Comparison of ENCODE assay signal across 10 mouse cellular contexts in genomic region chr5:133991556-133991955, GRCm38 (mm10).
DNase-seq lines count a peak whose midpoint lies in the region; ATAC-seq and TF ChIP-seq lines count a peak whose summit lies in the region.
"Had no signal": no experiment of that assay in that cellular context is flagged by ENCODE, and none has a peak within 500 bp of the region (broad histone marks: within the 10 kb centered on the region; RNA-seq: fewer than 3 reads in every experiment).

No protein-coding gene starts in this region.

- no peaks in the 10 kb centered on the region for H3K79me2 ChIP-seq in liver, adult 2 months (ENCODE audit: control insufficient read depth, insufficient read depth, low read length)

- DNase-seq in cerebellum, postnatal 14 days: peak; percentile 37 to 50
- no peak for DNase-seq in cerebellum, postnatal 36 days
- DNase-seq in liver, adult 2 months (ENCODE audit: extremely low read depth, low read depth, low spot score): peak; percentile 17
- DNase-seq in liver, postnatal 0 days: no peak
- peak; percentile 37 for DNase-seq in gastrocnemius, adult 18-20 months (ENCODE audit: low spot score)
- no peak for DNase-seq in ovary, adult 18-20 months (ENCODE audit: low spot score)

- 32% methylated on average over 3 of the region's 3 CpGs for WGBS in liver, adult 2 months
- 39% methylated on average over 3 of the region's 3 CpGs for WGBS in liver, postnatal 0 days (ENCODE audit: insufficient replicate concordance)
- 6% methylated on average over 3 of the region's 3 CpGs for WGBS in midbrain, embryonic 13.5 days
- WGBS in intestine, embryonic 15.5 days: 42% methylated on average over 3 of the region's 3 CpGs

- H3K4me3 ChIP-seq in liver, adult 2 months (ENCODE audit: insufficient read depth, low read depth, low read length): no peak overlapping the region
- H3K4me3 ChIP-seq in liver, postnatal 0 days (ENCODE audit: low read depth, low read length): no peak overlapping the region
- H3K4me3 ChIP-seq in midbrain, embryonic 13.5 days (replicated peaks): no peak overlapping the region
- no peak overlapping the region for H3K4me3 ChIP-seq in intestine, embryonic 15.5 days (replicated peaks)
- H3K4me3 ChIP-seq: embryonic facial prominence, embryonic 15.5 days had no signal

- no peak for ATAC-seq in liver, postnatal 0 days
- peak; percentile 50; the same call in 1 of the 2 replicates for ATAC-seq in midbrain, embryonic 13.5 days
- no peak for ATAC-seq in intestine, embryonic 15.5 days

- H3K4me1 ChIP-seq in liver, adult 2 months (ENCODE audit: control insufficient read depth, insufficient read depth, low read length): no peaks in the 10 kb centered on the region
- H3K4me1 ChIP-seq in liver, postnatal 0 days (ENCODE audit: insufficient read depth): no peaks in the 10 kb centered on the region
- peaks cover 13% of the 10 kb centered on the region for H3K4me1 ChIP-seq in midbrain, embryonic 13.5 days (replicated peaks)
- no peaks in the 10 kb centered on the region for H3K4me1 ChIP-seq in intestine, embryonic 15.5 days (replicated peaks)
- H3K4me1 ChIP-seq: embryonic facial prominence, embryonic 15.5 days had no signal

- H3K27me3 ChIP-seq in liver, adult 2 months (ENCODE audit: control insufficient read depth, insufficient read depth, low read length): no peaks in the 10 kb centered on the region
- no peaks in the 10 kb centered on the region for H3K27me3 ChIP-seq in liver, postnatal 0 days (ENCODE audit: insufficient read depth, low read length)
- H3K27me3 ChIP-seq in midbrain, embryonic 13.5 days: peaks cover 40% of the 10 kb centered on the region
- H3K27me3 ChIP-seq in intestine, embryonic 15.5 days (replicated peaks): no peaks in the 10 kb centered on the region
- H3K27me3 ChIP-seq: embryonic facial prominence, embryonic 15.5 days had no signal

- H3K27ac ChIP-seq in liver, adult 2 months (replicated peaks; ENCODE audit: insufficient read depth, low read depth, low read length): no peak overlapping the region
- no peak overlapping the region for H3K27ac ChIP-seq in liver, postnatal 0 days (ENCODE audit: low read depth)
- H3K27ac ChIP-seq in midbrain, embryonic 13.5 days: 0 out of 2 replicates have a peak overlapping the region, but pooled peaks have one; percentile 5
- no peak overlapping the region for H3K27ac ChIP-seq in intestine, embryonic 15.5 days
- H3K27ac ChIP-seq: embryonic facial prominence, embryonic 15.5 days; liver, embryonic 14.5 days had no signal

- no peak for TF ChIP-seq CTCF in liver, adult 2 months (IDR thresholded peaks at IDR 0.05; ENCODE audit: low read depth, low read length)
- no peak for TF ChIP-seq CTCF in liver, postnatal 0 days (IDR thresholded peaks at IDR 0.05; ENCODE audit: low read depth)

- no peaks in the 10 kb centered on the region for H3K36me3 ChIP-seq in liver, adult 2 months (ENCODE audit: control insufficient read depth, insufficient read depth, low read length)
- H3K36me3 ChIP-seq in liver, postnatal 0 days (replicated peaks; ENCODE audit: insufficient read depth, low read length): no peaks in the 10 kb centered on the region
- no peaks in the 10 kb centered on the region for H3K36me3 ChIP-seq in midbrain, embryonic 13.5 days
- no peaks in the 10 kb centered on the region for H3K36me3 ChIP-seq in intestine, embryonic 15.5 days
- H3K36me3 ChIP-seq: embryonic facial prominence, embryonic 15.5 days had no signal

- no peak for TF ChIP-seq POLR2A in liver, adult 2 months (IDR thresholded peaks at IDR 0.05; ENCODE audit: extremely low read depth, insufficient read depth, low read length)

- H3K4me2 ChIP-seq in liver, postnatal 0 days (ENCODE audit: low read depth, low read length): no peak overlapping the region
- H3K4me2 ChIP-seq in midbrain, embryonic 13.5 days (replicated peaks): no peak overlapping the region
- no peak overlapping the region for H3K4me2 ChIP-seq in intestine, embryonic 15.5 days (replicated peaks)
- H3K4me2 ChIP-seq: embryonic facial prominence, embryonic 15.5 days had no signal

- H3K9me3 ChIP-seq in liver, postnatal 0 days (ENCODE audit: low read length): no peaks in the 10 kb centered on the region
- H3K9me3 ChIP-seq in midbrain, embryonic 13.5 days: no peaks in the 10 kb centered on the region; the same call in 1 of the 2 replicates
- H3K9me3 ChIP-seq in intestine, embryonic 15.5 days: no peaks in the 10 kb centered on the region
- H3K9me3 ChIP-seq: embryonic facial prominence, embryonic 15.5 days had no signal

- TF ChIP-seq EP300 in liver, postnatal 0 days (IDR thresholded peaks at IDR 0.05; ENCODE audit: low read depth): no peak

- no peak overlapping the region for H3K9ac ChIP-seq in liver, adult 2 months (ENCODE audit: low read depth, low read length)
- no peak overlapping the region for H3K9ac ChIP-seq in liver, postnatal 0 days (replicated peaks)
- H3K9ac ChIP-seq in midbrain, embryonic 13.5 days (replicated peaks): no peak overlapping the region
- H3K9ac ChIP-seq in intestine, embryonic 15.5 days: no peak overlapping the region
- H3K9ac ChIP-seq: embryonic facial prominence, embryonic 15.5 days; liver, embryonic 14.5 days had no signal

Comparison
In these comparisons a context has a peak if more than half of its experiments do, and no peak if none do; other contexts are left out.
1. DNase-seq: peak in cerebellum, postnatal 14 days (2 of 2), liver, adult 2 months (single experiment) and gastrocnemius, adult 18-20 months (single experiment); none in cerebellum, postnatal 36 days (0 of 2), liver, postnatal 0 days (single experiment) and ovary, adult 18-20 months (single experiment).